Mouse (Mus musculus) sigmoid colon, adult 10 weeks (tissue): ENCODE data around the gene Extl2. TPM values are rescaled to one million over a fixed set of nuclear protein-coding genes. Genes with fewer than 3 reads are reported as not detected.

Experiments
- polyA plus RNA-seq: library from polyadenylated mRNA; stranded (reverse); fragments of 350-450 nt; fragmentation: Illumina TruSeq; extraction: RNeasy Lipid Tissue Mini Kit (QIAGEN cat#74804); gene quantifications from one replicate; pipeline ENCODE4 v1.2.3, GENCODE M21; 2014; ENCODE audit warnings: low read depth, low replicate concordance

Gene Extl2
- 15.7 TPM for polyA plus RNA-seq

GRCm38 (mm10) chr3:116006978-116007940 is at the start of gene Extl2, which contains the start of gene Slc30a7:
Extl2 (plus strand) TSS chr3:116007462.
Slc30a7 (minus strand) TSS chr3:116007406.

Other genes with a start within 250 kb of the Extl2 start
- gene Dph5, start 119.6 kb upstream of the Extl2 start, polyA plus RNA-seq: 11.0 TPM
- 81.3 TPM for gene Slc30a7, start 56 bp upstream of the Extl2 start, polyA plus RNA-seq
- gene Vcam1, start 122.2 kb downstream of the Extl2 start, polyA plus RNA-seq: 23.6 TPM
- 1.3 TPM for gene Gpr88, start 246.0 kb downstream of the Extl2 start, polyA plus RNA-seq